Mouse (Mus musculus): ENCODE results near the gene Trmt13. TPM values are rescaled to one million over a fixed set of nuclear protein-coding genes. Genes with fewer than 3 reads are reported as not detected.

Gene Trmt13
- total and polyA plus RNA-seq, 2 experiments, result 3.0 to 6.4 TPM

- 94% methylated on average over 9 of the region's 9 CpGs for WGBS
Observed at GRCm38 (mm10) chr3:116604570-116604969, 9.8 kb downstream of the Trmt13 start.

DNA sequence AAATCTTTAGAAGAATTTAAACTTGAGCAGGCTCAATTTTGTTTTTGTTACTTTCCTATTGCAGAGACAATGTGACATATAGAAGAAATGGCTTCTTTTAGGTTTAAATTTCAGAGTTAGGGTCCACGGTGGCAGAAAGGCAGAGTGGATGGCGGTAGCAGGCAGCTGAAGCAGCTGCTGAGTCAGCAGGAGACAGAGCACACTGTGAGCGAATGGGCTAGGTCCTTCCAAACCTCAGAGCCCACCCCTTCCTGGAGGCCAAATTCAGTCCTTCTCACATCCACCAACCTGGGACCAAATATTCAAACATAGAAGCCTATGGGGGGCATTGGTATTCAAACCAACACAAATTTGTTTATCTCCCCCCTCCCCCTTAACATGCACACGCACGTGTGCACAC, 12.6 kb downstream of the Trmt13 start:
- no peak for DNase-seq (ENCODE audit: extremely low read depth, low read depth, low spot score)
- H3K79me2 ChIP-seq (ENCODE audit: control insufficient read depth, insufficient read depth, low read length), result no peaks in the 10 kb centered on the region
- no peak overlapping the region for H3K27ac ChIP-seq (replicated peaks; ENCODE audit: insufficient read depth, low read depth, low read length)
- WGBS, result 94% methylated on average over 5 of the region's 5 CpGs
- H3K4me1 ChIP-seq (ENCODE audit: control insufficient read depth, insufficient read depth, low read length), result peaks cover 3% of the 10 kb centered on the region; the same call in 1 of the 2 replicates
- H3K4me3 ChIP-seq (ENCODE audit: insufficient read depth, low read depth, low read length), result no peak overlapping the region
- H3K36me3 ChIP-seq (ENCODE audit: control insufficient read depth, insufficient read depth, low read length), result no peaks in the 10 kb centered on the region
- no peak overlapping the region for H3K9ac ChIP-seq (ENCODE audit: low read depth, low read length)
- TF ChIP-seq POLR2A (IDR thresholded peaks at IDR 0.05; ENCODE audit: extremely low read depth, insufficient read depth, low read length), result no peak
- no peak for TF ChIP-seq CTCF (IDR thresholded peaks at IDR 0.05; ENCODE audit: low read depth, low read length)
- H3K27me3 ChIP-seq (ENCODE audit: control insufficient read depth, insufficient read depth, low read length), result no peaks in the 10 kb centered on the region

More at GRCm38 (mm10) chr3:116604570-116604969, 9.8 kb downstream of the Trmt13 start:
- no peak overlapping the region for H3K4me3 ChIP-seq (ENCODE audit: insufficient read depth, low read depth, low read length)
- H3K9ac ChIP-seq (ENCODE audit: low read depth, low read length), result no peak overlapping the region
- DNase-seq (ENCODE audit: extremely low read depth, low read depth, low spot score), result no peak
- H3K4me1 ChIP-seq (ENCODE audit: control insufficient read depth, insufficient read depth, low read length), result no peaks in the 10 kb centered on the region
- H3K79me2 ChIP-seq (ENCODE audit: control insufficient read depth, insufficient read depth, low read length), result no peaks in the 10 kb centered on the region
- H3K27me3 ChIP-seq (ENCODE audit: control insufficient read depth, insufficient read depth, low read length), result no peaks in the 10 kb centered on the region
- H3K27ac ChIP-seq (replicated peaks; ENCODE audit: insufficient read depth, low read depth, low read length), result no peak overlapping the region
- TF ChIP-seq CTCF (IDR thresholded peaks at IDR 0.05; ENCODE audit: low read depth, low read length) (no peak), POLR2A (IDR thresholded peaks at IDR 0.05; ENCODE audit: extremely low read depth, insufficient read depth, low read length) (no peak)
- no peaks in the 10 kb centered on the region for H3K36me3 ChIP-seq (ENCODE audit: control insufficient read depth, insufficient read depth, low read length)

GRCm38 (mm10) chr3:116601005-116601404, 13.4 kb downstream of the Trmt13 start:
- H3K27me3 ChIP-seq (ENCODE audit: control insufficient read depth, insufficient read depth, low read length), result no peaks in the 10 kb centered on the region
- no peak for DNase-seq (ENCODE audit: extremely low read depth, low read depth, low spot score)
- TF ChIP-seq CTCF (IDR thresholded peaks at IDR 0.05; ENCODE audit: low read depth, low read length) (no peak), POLR2A (IDR thresholded peaks at IDR 0.05; ENCODE audit: extremely low read depth, insufficient read depth, low read length) (no peak)
- H3K79me2 ChIP-seq (ENCODE audit: control insufficient read depth, insufficient read depth, low read length), result no peaks in the 10 kb centered on the region
- 88% methylated on average over 5 of the region's 5 CpGs for WGBS
- no peak overlapping the region for H3K27ac ChIP-seq (replicated peaks; ENCODE audit: insufficient read depth, low read depth, low read length)
- H3K9ac ChIP-seq (ENCODE audit: low read depth, low read length), result no peak overlapping the region
- H3K36me3 ChIP-seq (ENCODE audit: control insufficient read depth, insufficient read depth, low read length), result no peaks in the 10 kb centered on the region
- H3K4me1 ChIP-seq (ENCODE audit: control insufficient read depth, insufficient read depth, low read length), result peaks cover 3% of the 10 kb centered on the region; the same call in 1 of the 2 replicates
- no peak overlapping the region for H3K4me3 ChIP-seq (ENCODE audit: insufficient read depth, low read depth, low read length)

GRCm38 (mm10) chr3:116599705-116600104, 14.7 kb downstream of the Trmt13 start:
- Histone ChIP-seq H3K9ac (ENCODE audit: low read depth, low read length) (no peak overlapping the region), H3K27me3 (ENCODE audit: control insufficient read depth, insufficient read depth, low read length) (no peaks in the 10 kb centered on the region), H3K4me1 (ENCODE audit: control insufficient read depth, insufficient read depth, low read length) (peaks cover 3% of the 10 kb centered on the region; the same call in 1 of the 2 replicates), H3K27ac (replicated peaks; ENCODE audit: insufficient read depth, low read depth, low read length) (no peak overlapping the region), H3K4me3 (ENCODE audit: insufficient read depth, low read depth, low read length) (no peak overlapping the region), H3K79me2 (ENCODE audit: control insufficient read depth, insufficient read depth, low read length) (no peaks in the 10 kb centered on the region), H3K36me3 (ENCODE audit: control insufficient read depth, insufficient read depth, low read length) (no peaks in the 10 kb centered on the region)
- DNase-seq (ENCODE audit: extremely low read depth, low read depth, low spot score), result peak; percentile 89
- TF ChIP-seq CTCF (IDR thresholded peaks at IDR 0.05; ENCODE audit: low read depth, low read length), result no peak
- TF ChIP-seq POLR2A (IDR thresholded peaks at IDR 0.05; ENCODE audit: extremely low read depth, insufficient read depth, low read length), result no peak
- 33% methylated on average over 2 of the region's 2 CpGs for WGBS

DNA sequence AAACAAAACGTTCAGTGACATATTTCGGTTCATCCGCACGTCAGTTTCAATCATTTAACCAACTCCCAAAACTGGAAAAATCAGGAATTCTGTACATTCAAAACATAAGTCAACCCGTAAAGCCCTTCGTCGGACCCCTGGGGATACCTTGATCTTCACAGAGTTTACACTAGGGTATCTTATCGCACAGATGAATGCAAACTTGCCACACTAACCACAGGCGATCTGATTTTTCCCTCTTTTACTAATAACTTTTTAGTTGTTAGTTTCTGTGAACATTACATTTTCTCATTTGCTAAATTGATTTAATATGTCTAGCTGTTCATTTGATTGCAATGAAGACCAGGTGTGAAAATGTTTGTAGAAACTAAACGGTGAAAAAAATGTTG, 18.8 kb downstream of the Trmt13 start:
- TF ChIP-seq POLR2A (IDR thresholded peaks at IDR 0.05; ENCODE audit: extremely low read depth, insufficient read depth, low read length) (no peak), CTCF (IDR thresholded peaks at IDR 0.05; ENCODE audit: low read depth, low read length) (no peak)
- Histone ChIP-seq H3K27me3 (ENCODE audit: control insufficient read depth, insufficient read depth, low read length) (no peaks in the 10 kb centered on the region), H3K27ac (replicated peaks; ENCODE audit: insufficient read depth, low read depth, low read length) (no peak overlapping the region), H3K4me3 (ENCODE audit: insufficient read depth, low read depth, low read length) (peak overlapping the region; percentile 94), H3K36me3 (ENCODE audit: control insufficient read depth, insufficient read depth, low read length) (peaks cover 6% of the 10 kb centered on the region; the same call in 1 of the 2 replicates), H3K4me1 (ENCODE audit: control insufficient read depth, insufficient read depth, low read length) (peaks cover 3% of the 10 kb centered on the region; the same call in 1 of the 2 replicates), H3K9ac (ENCODE audit: low read depth, low read length) (peak overlapping the region; percentile 62), H3K79me2 (ENCODE audit: control insufficient read depth, insufficient read depth, low read length) (no peaks in the 10 kb centered on the region; the same call in 1 of the 2 replicates)
- 7% methylated on average over 10 of the region's 10 CpGs for WGBS
- no peak for DNase-seq (ENCODE audit: extremely low read depth, low read depth, low spot score)
